In the genomic region with DNA sequence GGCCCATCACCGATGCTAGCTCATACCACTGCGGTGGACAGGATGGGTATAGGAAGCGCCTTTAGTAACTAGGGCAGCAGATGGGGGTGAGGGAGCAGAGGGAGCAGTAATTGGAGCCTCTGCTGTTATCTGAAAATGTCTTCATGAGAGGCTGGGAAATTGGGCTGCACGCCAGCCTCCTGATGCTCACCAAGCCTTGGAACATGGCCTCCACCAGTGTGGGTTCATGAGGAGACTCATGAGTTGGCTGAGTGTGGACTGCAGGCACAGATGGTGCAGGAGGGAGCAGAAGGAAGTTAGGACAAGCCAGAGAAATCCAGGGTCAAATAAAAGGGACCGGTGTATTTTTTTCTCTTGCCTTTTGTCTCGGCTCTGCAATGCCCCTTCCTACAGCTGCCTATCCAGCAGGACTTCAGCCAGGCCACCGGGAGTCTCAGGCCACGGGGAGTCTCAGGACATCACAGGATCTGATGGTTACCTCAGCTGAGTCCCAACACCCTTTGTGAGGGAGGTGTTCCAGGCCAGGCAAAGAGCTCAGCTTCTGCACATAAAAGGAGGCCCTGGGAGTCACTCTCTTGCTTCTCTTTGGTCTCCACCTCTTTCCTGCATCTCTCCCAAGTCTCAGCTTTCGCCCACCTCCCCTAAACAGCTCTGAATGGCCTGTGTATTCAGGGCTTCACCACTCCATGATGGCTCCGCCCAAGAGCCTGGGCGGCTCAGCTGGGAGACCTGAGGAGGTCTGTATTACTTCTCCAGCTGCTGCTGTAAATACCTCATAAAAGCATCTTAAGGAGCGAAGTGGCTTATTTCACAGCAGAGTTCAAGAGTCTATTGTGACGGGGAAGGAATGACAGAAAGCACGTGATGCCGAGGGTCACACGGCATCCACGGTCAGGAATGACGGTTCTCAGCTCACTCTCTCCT, we compare ENCODE assay signal across 9 mouse cellular contexts. TPM values are rescaled to one million over a fixed set of nuclear protein-coding genes. Genes with fewer than 3 reads are reported as not detected.
DNase-seq lines count a peak whose midpoint lies in the region; ATAC-seq and TF ChIP-seq lines count a peak whose summit lies in the region.
"Had no signal": no experiment of that assay in that cellular context is flagged by ENCODE, and none has a peak within 500 bp of the region (broad histone marks: within the 10 kb centered on the region; RNA-seq: fewer than 3 reads in every experiment).

No protein-coding gene starts in this region.

- 0 out of 2 replicates have a peak overlapping the region, but pooled peaks have one; percentile 35 for H3K27ac ChIP-seq in hindbrain, embryonic 12.5 days
- no peak overlapping the region for H3K27ac ChIP-seq in hindbrain, embryonic 14.5 days
- H3K27ac ChIP-seq in forebrain, postnatal 0 days (ENCODE audit: low read depth, low read length): no peak overlapping the region
- H3K27ac ChIP-seq: midbrain, embryonic 12.5 days had no signal

- intact Hi-C loops in left cerebral cortex, postnatal 14 days (cut with DNase I): no loop called here

- no peaks in the 10 kb centered on the region for H3K36me3 ChIP-seq in hindbrain, embryonic 12.5 days
- no peaks in the 10 kb centered on the region for H3K36me3 ChIP-seq in hindbrain, embryonic 14.5 days (replicated peaks; ENCODE audit: control insufficient read depth, insufficient read depth)
- H3K36me3 ChIP-seq in forebrain, postnatal 0 days (ENCODE audit: insufficient read depth): no peaks in the 10 kb centered on the region
- H3K36me3 ChIP-seq: midbrain, embryonic 12.5 days had no signal

- H3K9ac ChIP-seq in hindbrain, embryonic 12.5 days: no peak overlapping the region
- H3K9ac ChIP-seq in hindbrain, embryonic 14.5 days: no peak overlapping the region
- no peak overlapping the region for H3K9ac ChIP-seq in forebrain, postnatal 0 days
- H3K9ac ChIP-seq: midbrain, embryonic 12.5 days had no signal

- H3K4me1 ChIP-seq in hindbrain, embryonic 12.5 days: peaks cover 6% of the 10 kb centered on the region
- H3K4me1 ChIP-seq in hindbrain, embryonic 14.5 days (replicated peaks; ENCODE audit: control insufficient read depth, insufficient read depth, low read length): peaks cover 3% of the 10 kb centered on the region; the same call in 1 of the 2 replicates
- no peaks in the 10 kb centered on the region for H3K4me1 ChIP-seq in forebrain, postnatal 0 days (ENCODE audit: insufficient read depth)
- H3K4me1 ChIP-seq: midbrain, embryonic 12.5 days had no signal

- TF ChIP-seq POLR2A in brain, embryonic 14.5 days (IDR thresholded peaks at IDR 0.05; ENCODE audit: borderline replicate concordance, extremely low read depth, insufficient read depth, insufficient read length, poor library complexity, severe bottlenecking): no peak

- H3K9me3 ChIP-seq in hindbrain, embryonic 12.5 days (replicated peaks): no peaks in the 10 kb centered on the region
- H3K9me3 ChIP-seq in hindbrain, embryonic 14.5 days (ENCODE audit: control insufficient read depth, low read length): no peaks in the 10 kb centered on the region
- H3K9me3 ChIP-seq in forebrain, postnatal 0 days (ENCODE audit: low read length): no peaks in the 10 kb centered on the region
- H3K9me3 ChIP-seq: midbrain, embryonic 12.5 days had no signal

- DNase-seq in hindbrain, embryonic 14.5 days (ENCODE audit: low spot score): no peak
- peak; percentile 70 for DNase-seq in brain, embryonic 14.5 days (ENCODE audit: low read depth)
- DNase-seq in forebrain, postnatal 0 days: peak; percentile 54
- DNase-seq in layer of hippocampus, adult 8-10 months (ENCODE audit: low spot score in 2 of 2): peak; percentile 44 to 49
- DNase-seq in thymus, postnatal 10 days (ENCODE audit: low spot score in 2 of 2): no peak
- no peak for DNase-seq in left cerebral cortex, postnatal 14 days (ENCODE audit: low spot score in 2 of 2)
- DNase-seq in ovary, postnatal 10 days (ENCODE audit: low spot score): no peak

- no peak overlapping the region for H3K4me3 ChIP-seq in hindbrain, embryonic 12.5 days
- H3K4me3 ChIP-seq in hindbrain, embryonic 14.5 days (replicated peaks; ENCODE audit: low read length): no peak overlapping the region
- H3K4me3 ChIP-seq in forebrain, postnatal 0 days (ENCODE audit: low read depth, low read length): no peak overlapping the region
- H3K4me3 ChIP-seq: midbrain, embryonic 12.5 days had no signal

- WGBS in hindbrain, embryonic 12.5 days: 59% methylated on average over 18 of the region's 18 CpGs
- WGBS in hindbrain, embryonic 14.5 days: 57% methylated on average over 18 of the region's 18 CpGs
- 56% methylated on average over 18 of the region's 18 CpGs for WGBS in forebrain, postnatal 0 days

- peaks cover 7% of the 10 kb centered on the region; the same call in 1 of the 2 replicates for H3K27me3 ChIP-seq in hindbrain, embryonic 12.5 days
- H3K27me3 ChIP-seq in hindbrain, embryonic 14.5 days (ENCODE audit: control insufficient read depth, insufficient read depth, low read length): no peaks in the 10 kb centered on the region
- H3K27me3 ChIP-seq in forebrain, postnatal 0 days (ENCODE audit: insufficient read depth, low read length): no peaks in the 10 kb centered on the region

- H3K4me2 ChIP-seq in hindbrain, embryonic 12.5 days (replicated peaks): no peak overlapping the region
- no peak overlapping the region for H3K4me2 ChIP-seq in hindbrain, embryonic 14.5 days (replicated peaks)
- no peak overlapping the region for H3K4me2 ChIP-seq in forebrain, postnatal 0 days (ENCODE audit: low read depth)
- H3K4me2 ChIP-seq: midbrain, embryonic 12.5 days had no signal

- TF ChIP-seq CTCF in brain, embryonic 14.5 days (IDR thresholded peaks at IDR 0.05; ENCODE audit: borderline replicate concordance, extremely low read depth, insufficient read depth, insufficient read length): no peak
- TF ChIP-seq CTCF in forebrain, postnatal 0 days (IDR thresholded peaks at IDR 0.05; ENCODE audit: low read depth): no peak

- ATAC-seq in hindbrain, embryonic 12.5 days (ENCODE audit: low FRiP score): no peak
- no peak; the same call in 1 of the 2 replicates for ATAC-seq in hindbrain, embryonic 14.5 days (ENCODE audit: low FRiP score)
- peak; percentile 45 for ATAC-seq in forebrain, postnatal 0 days

RNA-seq across cellular contexts. Expression of a gene that starts 23.4 kb away (rescaled TPM):
- polyA plus RNA-seq in hindbrain, embryonic 12.5 days (2016; fragmentation: Nextera tagmentation; extraction: Ambion mirVana): 7.1 and 8.7 TPM in 2 replicates
- 6.5 and 6.6 TPM in 2 replicates for polyA plus RNA-seq in hindbrain, embryonic 14.5 days (2014; fragmentation: Nextera tagmentation; extraction: Ambion mirVana)
- 4.9 and 6.1 TPM in 2 replicates for polyA plus RNA-seq in brain, embryonic 14.5 days (2012; rRNA removed)
- 3.5 and 5.7 TPM in 2 replicates for total RNA-seq in forebrain, postnatal 0 days (2014; rRNA removed)
- 6.1 and 7.4 TPM in 2 replicates for polyA plus RNA-seq in forebrain, postnatal 0 days (2015; fragmentation: Nextera tagmentation; extraction: Ambion mirVana)
- 1 to 10 TPM; 3.4 to 7.1 (median 6.0) TPM for total RNA-seq in layer of hippocampus, adult 8-10 months (2022)
- 1 to 10 TPM; 6.9 to 7.5 TPM for total RNA-seq in left cerebral cortex, postnatal 14 days (2021)

RNA-seq across cellular contexts. Expression of a gene that starts 45.8 kb away (rescaled TPM):
- 5.2 and 6.2 TPM in 2 replicates for polyA plus RNA-seq in hindbrain, embryonic 12.5 days (2016; fragmentation: Nextera tagmentation; extraction: Ambion mirVana)
- 3.6 and 5.4 TPM in 2 replicates for polyA plus RNA-seq in hindbrain, embryonic 14.5 days (2014; fragmentation: Nextera tagmentation; extraction: Ambion mirVana)
- polyA plus RNA-seq in brain, embryonic 14.5 days (2012; rRNA removed): 1.3 and 3.1 TPM in 2 replicates
- total RNA-seq in forebrain, postnatal 0 days (2014; rRNA removed): 2.0 and 3.9 TPM in 2 replicates
- 3.5 and 4.6 TPM in 2 replicates for polyA plus RNA-seq in forebrain, postnatal 0 days (2015; fragmentation: Nextera tagmentation; extraction: Ambion mirVana)
- 10 to 100 TPM in 1 of 4 experiments, 1 to 10 TPM in 3; 6.9 to 10.4 (median 9.0) TPM for total RNA-seq in layer of hippocampus, adult 8-10 months (2022)
- total RNA-seq in left cerebral cortex, postnatal 14 days (2021): 1 to 10 TPM; 2.7 to 2.9 TPM

Comparison
In these comparisons a context has a peak if more than half of its experiments do, and no peak if none do; other contexts are left out.
1. DNase-seq: peak in brain, embryonic 14.5 days (single experiment), forebrain, postnatal 0 days (single experiment) and layer of hippocampus, adult 8-10 months (2 of 2); none in hindbrain, embryonic 14.5 days (single experiment), thymus, postnatal 10 days (0 of 2), left cerebral cortex, postnatal 14 days (0 of 2) and ovary, postnatal 10 days (single experiment).